Mouse (Mus musculus): ENCODE data around the gene Sult1a1. TPM values are rescaled to one million over a fixed set of nuclear protein-coding genes. Genes with fewer than 3 reads are reported as not detected.

Gene Sult1a1
- polyA plus RNA-seq (2015; fragmentation: Nextera tagmentation; extraction: Ambion mirVana) = 7.6 and 8.5 TPM in 2 replicates

DNA sequence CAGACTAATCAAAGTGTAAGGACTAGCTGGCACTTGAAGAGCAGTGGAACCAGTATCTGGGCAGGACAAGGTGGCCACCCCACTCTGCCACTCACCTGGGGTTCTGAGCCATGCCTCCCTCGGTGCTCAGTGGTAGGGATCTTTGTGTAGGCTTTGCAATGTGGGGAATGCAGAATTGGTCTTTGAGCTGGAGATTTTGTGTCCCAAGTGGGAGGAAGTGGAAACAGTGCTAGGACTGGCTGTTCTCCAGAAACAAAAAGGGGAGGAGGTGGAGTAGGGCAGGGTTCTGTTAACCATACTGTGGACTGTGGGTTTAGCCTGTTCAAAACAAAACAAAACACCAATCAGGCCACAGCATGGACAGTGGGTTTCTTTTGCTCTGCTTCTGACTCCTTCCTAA, at the start of gene Sult1a1:
Sult1a1 (minus strand) TSS at position 226 of the 400 bp plus-strand sequence.
- Histone ChIP-seq H3K4me1 (ENCODE audit: control insufficient read depth, insufficient read depth, low read length) (no peaks in the 10 kb centered on the region), H3K27me3 (ENCODE audit: control insufficient read depth, insufficient read depth, low read depth, low read length) (no peaks in the 10 kb centered on the region), H3K4me3 (ENCODE audit: low read depth, low read length) (no peak within 1 kb of the TSS), H3K9me3 (replicated peaks; ENCODE audit: control insufficient read depth, low read length, poor library complexity, severe bottlenecking) (no peaks in the 10 kb centered on the region), H3K27ac (ENCODE audit: low read length) (no peak within 1 kb of the TSS), H3K4me2 (ENCODE audit: low read length) (no peak within 1 kb of the TSS), H3K36me3 (ENCODE audit: control insufficient read depth, insufficient read depth, low read length) (peaks cover 12% of the 10 kb centered on the region), H3K9ac (ENCODE audit: low read depth, low read length) (no peak within 1 kb of the TSS)
- 75% methylated on average over 1 of the region's 1 CpGs for WGBS
- ATAC-seq = no peak

DNA sequence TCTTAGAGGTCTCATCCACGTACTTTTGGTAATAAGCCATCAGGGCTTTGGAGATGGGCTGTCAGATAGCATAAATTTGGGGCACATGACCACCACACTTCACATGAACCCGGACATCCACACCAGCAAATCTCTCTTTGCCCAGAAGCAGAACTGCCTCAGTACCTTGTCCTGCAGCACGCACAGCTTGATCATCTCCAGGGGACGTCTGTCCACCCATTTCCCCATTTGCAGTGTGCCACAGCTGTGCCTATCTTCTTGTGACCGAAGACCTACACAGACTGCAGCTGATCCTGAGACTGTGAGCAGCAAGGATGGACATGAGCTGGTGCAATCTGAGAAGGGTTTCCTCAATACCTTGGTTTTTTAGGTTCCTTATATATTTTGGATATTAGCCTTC, 49.4 kb upstream of the Sult1a1 start:
- H3K4me3 ChIP-seq (ENCODE audit: low read depth, low read length) = no peak overlapping the region
- H3K4me1 ChIP-seq (ENCODE audit: control insufficient read depth, insufficient read depth, low read length) = no peaks in the 10 kb centered on the region
- H3K9ac ChIP-seq (ENCODE audit: low read depth, low read length) = no peak overlapping the region
- WGBS = 81% methylated on average over 5 of the region's 5 CpGs
- ATAC-seq = no peak
- H3K4me2 ChIP-seq (ENCODE audit: low read length) = no peak overlapping the region
- no peaks in the 10 kb centered on the region for H3K36me3 ChIP-seq (ENCODE audit: control insufficient read depth, insufficient read depth, low read length)
- H3K27ac ChIP-seq (ENCODE audit: low read length) = no peak overlapping the region
- no peaks in the 10 kb centered on the region for H3K27me3 ChIP-seq (ENCODE audit: control insufficient read depth, insufficient read depth, low read depth, low read length)
- H3K9me3 ChIP-seq (replicated peaks; ENCODE audit: control insufficient read depth, low read length, poor library complexity, severe bottlenecking) = no peaks in the 10 kb centered on the region; the same call in 1 of the 2 replicates

DNA sequence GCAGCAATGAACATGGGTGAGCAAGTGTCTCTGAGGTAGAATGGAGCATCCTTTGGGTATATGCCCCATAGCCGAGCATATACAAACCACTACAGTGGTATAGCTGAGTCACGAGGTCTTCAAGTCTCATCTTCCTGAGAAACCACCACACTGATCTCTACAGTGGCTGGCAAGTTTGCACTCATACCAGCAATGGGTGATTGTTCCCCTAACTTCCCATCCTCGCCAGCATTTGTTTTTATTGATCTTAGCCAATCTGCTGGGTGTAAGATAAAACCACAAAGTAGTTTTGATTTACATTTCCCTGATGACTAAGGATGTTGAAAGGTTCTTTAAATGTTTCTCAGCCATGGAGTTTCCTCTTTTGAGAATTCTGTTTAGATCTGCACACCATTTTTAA, 48.8 kb upstream of the Sult1a1 start:
- 82% methylated on average over 3 of the region's 3 CpGs for WGBS
- no peak overlapping the region for H3K9ac ChIP-seq (ENCODE audit: low read depth, low read length)
- no peak for ATAC-seq
- no peaks in the 10 kb centered on the region for H3K27me3 ChIP-seq (ENCODE audit: control insufficient read depth, insufficient read depth, low read depth, low read length)
- no peak overlapping the region for H3K27ac ChIP-seq (ENCODE audit: low read length)
- no peaks in the 10 kb centered on the region for H3K36me3 ChIP-seq (ENCODE audit: control insufficient read depth, insufficient read depth, low read length)
- no peak overlapping the region for H3K4me3 ChIP-seq (ENCODE audit: low read depth, low read length)
- H3K4me2 ChIP-seq (ENCODE audit: low read length) = no peak overlapping the region
- H3K4me1 ChIP-seq (ENCODE audit: control insufficient read depth, insufficient read depth, low read length) = no peaks in the 10 kb centered on the region
- H3K9me3 ChIP-seq (replicated peaks; ENCODE audit: control insufficient read depth, low read length, poor library complexity, severe bottlenecking) = no peaks in the 10 kb centered on the region; the same call in 1 of the 2 replicates

DNA sequence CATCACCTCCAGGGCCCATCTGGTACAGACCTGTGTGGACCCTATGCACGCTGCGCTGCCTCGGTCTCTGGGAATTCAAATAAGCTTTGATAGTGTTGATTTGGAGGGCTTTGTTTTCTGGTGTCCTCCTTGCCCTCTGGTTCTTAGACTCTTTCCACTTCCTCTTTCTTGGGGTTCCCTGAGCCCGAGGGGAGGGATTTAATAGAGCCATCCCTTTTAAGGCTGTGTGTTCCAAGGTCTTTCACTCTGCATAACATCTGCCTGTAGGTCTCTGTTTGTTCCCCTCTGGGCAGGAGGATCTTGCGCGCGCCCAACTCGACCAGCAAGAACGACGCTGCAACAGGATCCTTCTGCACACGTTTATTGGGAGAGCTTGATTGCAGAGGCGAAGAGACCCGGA, 45.4 kb upstream of the Sult1a1 start:
- H3K27me3 ChIP-seq (ENCODE audit: control insufficient read depth, insufficient read depth, low read depth, low read length) = no peaks in the 10 kb centered on the region
- no peaks in the 10 kb centered on the region for H3K4me1 ChIP-seq (ENCODE audit: control insufficient read depth, insufficient read depth, low read length)
- no peaks in the 10 kb centered on the region; the same call in 1 of the 2 replicates for H3K9me3 ChIP-seq (replicated peaks; ENCODE audit: control insufficient read depth, low read length, poor library complexity, severe bottlenecking)
- 95% methylated on average over 13 of the region's 13 CpGs for WGBS
- no peaks in the 10 kb centered on the region for H3K36me3 ChIP-seq (ENCODE audit: control insufficient read depth, insufficient read depth, low read length)
- H3K27ac ChIP-seq (ENCODE audit: low read length) = no peak overlapping the region
- ATAC-seq = no peak
- H3K9ac ChIP-seq (ENCODE audit: low read depth, low read length) = no peak overlapping the region
- no peak overlapping the region for H3K4me2 ChIP-seq (ENCODE audit: low read length)
- H3K4me3 ChIP-seq (ENCODE audit: low read depth, low read length) = no peak overlapping the region

GRCm38 (mm10) chr7:126718787-126719337, 42.6 kb upstream of the Sult1a1 start:
- Histone ChIP-seq H3K36me3 (ENCODE audit: control insufficient read depth, insufficient read depth, low read length) (no peaks in the 10 kb centered on the region), H3K27me3 (ENCODE audit: control insufficient read depth, insufficient read depth, low read depth, low read length) (no peaks in the 10 kb centered on the region), H3K9me3 (replicated peaks; ENCODE audit: control insufficient read depth, low read length, poor library complexity, severe bottlenecking) (no peaks in the 10 kb centered on the region; the same call in 1 of the 2 replicates), H3K4me3 (ENCODE audit: low read depth, low read length) (no peak overlapping the region), H3K9ac (ENCODE audit: low read depth, low read length) (no peak overlapping the region), H3K4me1 (ENCODE audit: control insufficient read depth, insufficient read depth, low read length) (no peaks in the 10 kb centered on the region), H3K4me2 (ENCODE audit: low read length) (no peak overlapping the region), H3K27ac (ENCODE audit: low read length) (no peak overlapping the region)
- 96% methylated on average over 5 of the region's 5 CpGs for WGBS
- ATAC-seq = no peak

DNA sequence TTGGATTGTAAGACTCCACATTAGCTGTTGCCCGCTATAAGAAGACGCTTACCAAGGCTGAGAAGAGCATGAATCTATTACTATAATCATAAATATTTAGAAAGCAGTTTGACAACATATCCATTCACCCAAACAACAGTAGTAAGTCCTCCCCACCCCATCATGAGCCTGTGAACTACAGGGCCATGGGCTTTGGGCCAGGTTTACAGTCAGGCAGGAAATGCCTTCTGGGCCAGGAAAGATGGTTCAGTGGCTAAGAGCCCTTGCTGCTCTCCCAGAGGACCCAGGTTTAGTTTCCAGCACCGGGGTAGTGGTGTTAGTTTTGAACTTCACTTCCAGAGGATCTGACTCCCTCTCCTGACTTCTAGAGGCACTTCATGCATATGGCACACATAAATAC, 41.3 kb upstream of the Sult1a1 start:
- Histone ChIP-seq H3K9me3 (replicated peaks; ENCODE audit: control insufficient read depth, low read length, poor library complexity, severe bottlenecking) (no peaks in the 10 kb centered on the region), H3K4me1 (ENCODE audit: control insufficient read depth, insufficient read depth, low read length) (no peaks in the 10 kb centered on the region), H3K36me3 (ENCODE audit: control insufficient read depth, insufficient read depth, low read length) (no peaks in the 10 kb centered on the region), H3K27me3 (ENCODE audit: control insufficient read depth, insufficient read depth, low read depth, low read length) (no peaks in the 10 kb centered on the region), H3K9ac (ENCODE audit: low read depth, low read length) (no peak overlapping the region), H3K4me3 (ENCODE audit: low read depth, low read length) (no peak overlapping the region), H3K27ac (ENCODE audit: low read length) (no peak overlapping the region), H3K4me2 (ENCODE audit: low read length) (no peak overlapping the region)
- WGBS = 91% methylated on average over 3 of the region's 3 CpGs
- no peak for ATAC-seq

GRCm38 (mm10) chr7:126715679-126716078, 39.4 kb upstream of the Sult1a1 start:
- 82% methylated on average over 4 of the region's 4 CpGs for WGBS
- Histone ChIP-seq H3K9me3 (replicated peaks; ENCODE audit: control insufficient read depth, low read length, poor library complexity, severe bottlenecking) (no peaks in the 10 kb centered on the region), H3K9ac (ENCODE audit: low read depth, low read length) (no peak overlapping the region), H3K4me3 (ENCODE audit: low read depth, low read length) (no peak overlapping the region), H3K4me2 (ENCODE audit: low read length) (no peak overlapping the region), H3K36me3 (ENCODE audit: control insufficient read depth, insufficient read depth, low read length) (no peaks in the 10 kb centered on the region), H3K27ac (ENCODE audit: low read length) (no peak overlapping the region), H3K27me3 (ENCODE audit: control insufficient read depth, insufficient read depth, low read depth, low read length) (no peaks in the 10 kb centered on the region), H3K4me1 (ENCODE audit: control insufficient read depth, insufficient read depth, low read length) (no peaks in the 10 kb centered on the region)
- ATAC-seq = no peak

- H3K4me3 ChIP-seq (ENCODE audit: low read depth, low read length) = no peak overlapping the region
- H3K27ac ChIP-seq (ENCODE audit: low read length) = no peak overlapping the region
- peaks cover 4% of the 10 kb centered on the region for H3K9me3 ChIP-seq (replicated peaks; ENCODE audit: control insufficient read depth, low read length, poor library complexity, severe bottlenecking)
- WGBS = 66% methylated on average over 3 of the region's 3 CpGs
- no peaks in the 10 kb centered on the region for H3K36me3 ChIP-seq (ENCODE audit: control insufficient read depth, insufficient read depth, low read length)
- no peaks in the 10 kb centered on the region for H3K27me3 ChIP-seq (ENCODE audit: control insufficient read depth, insufficient read depth, low read depth, low read length)
- H3K4me2 ChIP-seq (ENCODE audit: low read length) = no peak overlapping the region
- H3K4me1 ChIP-seq (ENCODE audit: control insufficient read depth, insufficient read depth, low read length) = no peaks in the 10 kb centered on the region
- no peak overlapping the region for H3K9ac ChIP-seq (ENCODE audit: low read depth, low read length)
- no peak for ATAC-seq
These were observed 35.7 kb upstream of the Sult1a1 start for GRCm38 (mm10) chr7:126711910-126712309.

GRCm38 (mm10) chr7:126710266-126710665, 34.0 kb upstream of the Sult1a1 start:
- no peaks in the 10 kb centered on the region for H3K36me3 ChIP-seq (ENCODE audit: control insufficient read depth, insufficient read depth, low read length)
- H3K27me3 ChIP-seq (ENCODE audit: control insufficient read depth, insufficient read depth, low read depth, low read length) = no peaks in the 10 kb centered on the region
- H3K4me2 ChIP-seq (ENCODE audit: low read length) = no peak overlapping the region
- 77% methylated on average over 4 of the region's 4 CpGs for WGBS
- no peak overlapping the region for H3K4me3 ChIP-seq (ENCODE audit: low read depth, low read length)
- peaks cover under 1% of the 10 kb centered on the region; the same call in 1 of the 2 replicates for H3K4me1 ChIP-seq (ENCODE audit: control insufficient read depth, insufficient read depth, low read length)
- H3K27ac ChIP-seq (ENCODE audit: low read length) = no peak overlapping the region
- no peak overlapping the region for H3K9ac ChIP-seq (ENCODE audit: low read depth, low read length)
- no peak for ATAC-seq
- peaks cover 4% of the 10 kb centered on the region for H3K9me3 ChIP-seq (replicated peaks; ENCODE audit: control insufficient read depth, low read length, poor library complexity, severe bottlenecking)

Measured in midbrain, embryonic 16.5 days (tissue).